Mouse (Mus musculus) heart, embryonic 10.5 days (tissue): Measurements from ENCODE around the gene Atp13a4. TPM values are rescaled to one million over a fixed set of nuclear protein-coding genes. Genes with fewer than 3 reads are reported as not detected.

ENCODE experiments used
- polyA plus RNA-seq: library from polyadenylated mRNA; unstranded; fragments of >200 nt; fragmentation: Nextera tagmentation; extraction: Ambion mirVana; gene quantifications from 2 replicates; pipeline ENCODE4 v1.2.1, GENCODE M21; 2016

Atp13a4 gene
- polyA plus RNA-seq, 1 experiment from 2014 or later: 0.11 TPM

Other genes with a start within 250 kb of the Atp13a4 start
- not detected in 2 replicates for gene Atp13a5, start 166.1 kb downstream of the Atp13a4 start, polyA plus RNA-seq
- gene Opa1, start 34.5 kb upstream of the Atp13a4 start, polyA plus RNA-seq: 41.5 and 50.9 TPM in 2 replicates